Mouse (Mus musculus) ES-Bruce4 (cell line): ENCODE measurements around the gene Maml3.

Experiments used
- CTCF ChIP-seq: IDR thresholded peaks from one replicate; pipeline ENCODE4 v1.8.1; 2011; ENCODE audit warnings: low read depth, low read length
- EP300 ChIP-seq: IDR thresholded peaks from 2 replicates; pipeline ENCODE4 v1.6.1; 2011; ENCODE audit warnings: low read depth, low read length; ENCODE audit not compliant: insufficient read depth

- TF ChIP-seq CTCF = no peak
- no peak for TF ChIP-seq EP300
These were observed 2.0 kb downstream of the Maml3 start for GRCm38 (mm10) chr3:52102601-52103530.
